Mouse (Mus musculus): ENCODE results near the gene Usp46. TPM values are rescaled to one million over a fixed set of nuclear protein-coding genes. Genes with fewer than 3 reads are reported as not detected.

Gene Usp46
- total RNA-seq (2022) = 100 to 1,000 TPM; 119 to 153 (median 135) TPM

- DNase-seq (ENCODE audit: low spot score in 2 of 2) = peak; percentile 37 to 65
Measured at GRCm38 (mm10) chr5:74067831-74068713, at the start of gene Usp46. TSS of gene Usp46 (minus strand) at chr5:74068431.

- DNase-seq (ENCODE audit: low spot score in 2 of 2) = no peak
Measured at GRCm38 (mm10) chr5:74113961-74114689, 45.9 kb upstream of the Usp46 start.

- no peak for DNase-seq (ENCODE audit: low spot score in 2 of 2)
Measured at GRCm38 (mm10) chr5:74105445-74105844, 37.2 kb upstream of the Usp46 start.

- no peak for DNase-seq (ENCODE audit: low spot score in 2 of 2)
Measured at GRCm38 (mm10) chr5:74101761-74102160, 33.5 kb upstream of the Usp46 start.

- DNase-seq (ENCODE audit: low spot score in 2 of 2) = no peak
Measured at GRCm38 (mm10) chr5:74099046-74099445, 30.8 kb upstream of the Usp46 start.

- no peak for DNase-seq (ENCODE audit: low spot score in 2 of 2)
Measured at GRCm38 (mm10) chr5:74097854-74098220, 29.6 kb upstream of the Usp46 start.

- DNase-seq (ENCODE audit: low spot score in 2 of 2) = no peak
Measured at GRCm38 (mm10) chr5:74097116-74097853, 29.1 kb upstream of the Usp46 start.

- no peak for DNase-seq (ENCODE audit: low spot score in 2 of 2)
Measured at GRCm38 (mm10) chr5:74096060-74096459, 27.8 kb upstream of the Usp46 start.

- DNase-seq (ENCODE audit: low spot score in 2 of 2) = no peak
Measured at GRCm38 (mm10) chr5:74095611-74096010, 27.4 kb upstream of the Usp46 start.

- no peak for DNase-seq (ENCODE audit: low spot score in 2 of 2)
Measured at GRCm38 (mm10) chr5:74094841-74095437, 26.7 kb upstream of the Usp46 start.

GRCm38 (mm10) chr5:74093556-74094428, 25.6 kb upstream of the Usp46 start:
- no peak for DNase-seq (ENCODE audit: low spot score in 2 of 2)

- peak; percentile 94 to 96 for DNase-seq (ENCODE audit: low spot score in 2 of 2)
Measured at GRCm38 (mm10) chr5:74092833-74093555, 24.8 kb upstream of the Usp46 start.

GRCm38 (mm10) chr5:74092481-74092832, 24.2 kb upstream of the Usp46 start:
- no peak for DNase-seq (ENCODE audit: low spot score in 2 of 2)

GRCm38 (mm10) chr5:74089643-74090042, 21.4 kb upstream of the Usp46 start:
- DNase-seq (ENCODE audit: low spot score in 2 of 2) = no peak

GRCm38 (mm10) chr5:74081756-74082155, 13.5 kb upstream of the Usp46 start:
- DNase-seq (ENCODE audit: low spot score in 2 of 2) = no peak

GRCm38 (mm10) chr5:74078861-74079615, 10.8 kb upstream of the Usp46 start:
- DNase-seq (ENCODE audit: low spot score in 2 of 2) = no peak

- no peak for DNase-seq (ENCODE audit: low spot score in 2 of 2)
Measured at GRCm38 (mm10) chr5:74078400-74078799, 10.2 kb upstream of the Usp46 start.

- no peak for DNase-seq (ENCODE audit: low spot score in 2 of 2)
Measured at GRCm38 (mm10) chr5:74077959-74078358, 9.7 kb upstream of the Usp46 start.

- DNase-seq (ENCODE audit: low spot score in 2 of 2) = no peak
Measured at GRCm38 (mm10) chr5:74076759-74077158, 8.5 kb upstream of the Usp46 start.
